Mouse (Mus musculus) myocyte (in vitro differentiated cells): ENCODE measurements around the gene Srek1. TPM values are rescaled to one million over a fixed set of nuclear protein-coding genes. Genes with fewer than 3 reads are reported as not detected.

ENCODE experiments used
- H3K27me3 ChIP-seq: one replicate; pipeline ENCODE4 v1.6.1; 2011; ENCODE audit not compliant: control insufficient read depth, insufficient read depth, insufficient read length
- H3K36me3 ChIP-seq: one replicate; pipeline ENCODE4 v1.6.1; 2011; ENCODE audit not compliant: control insufficient read depth, insufficient read depth
- H3K4me2 ChIP-seq: one replicate; pipeline ENCODE4 v1.6.1; 2011; ENCODE audit warnings: low read depth, control low read depth
- H3K4me3 ChIP-seq: one replicate; pipeline ENCODE4 v1.5.1; 2011; ENCODE audit warnings: mild to moderate bottlenecking, control low read depth, moderate library complexity
- H3K79me2 ChIP-seq: one replicate; pipeline ENCODE4 v1.6.1; 2011; ENCODE audit not compliant: control insufficient read depth, insufficient read depth
- H3ac ChIP-seq: one replicate; pipeline ENCODE4 v1.6.1; 2011; ENCODE audit not compliant: control insufficient read depth, insufficient read length
- CEBPB ChIP-seq: IDR thresholded peaks from 2 replicates; pipeline ENCODE4 v1.6.1; 2011; ENCODE audit warnings: mild to moderate bottlenecking, moderate library complexity; ENCODE audit not compliant: poor library complexity, insufficient read depth, severe bottlenecking
- E2F4 ChIP-seq: IDR thresholded peaks from one replicate; pipeline ENCODE4 v1.6.1; 2011; ENCODE audit warnings: mild to moderate bottlenecking, control low read depth, moderate library complexity; ENCODE audit not compliant: insufficient read depth
- MAX ChIP-seq: IDR thresholded peaks from one replicate; pipeline ENCODE4 v1.6.1; 2011; ENCODE audit warnings: low read depth, mild to moderate bottlenecking, control low read depth
- MYOD1 ChIP-seq, 3 experiments: IDR thresholded peaks; one replicate each; pipeline ENCODE4 v1.6.1; 2011; ENCODE audit warnings: control low read depth in 2 of 3, low read depth in 2 of 3, mild to moderate bottlenecking in 2 of 3, moderate library complexity in 1 of 3; ENCODE audit not compliant: insufficient read length in 2 of 3, control insufficient read depth in 1 of 3
- MYOG ChIP-seq, 3 experiments: IDR thresholded peaks; one replicate each; pipeline ENCODE4 v1.6.1; 2011; ENCODE audit warnings: control low read depth in 2 of 3, low read depth in 2 of 3, mild to moderate bottlenecking in 2 of 3; ENCODE audit not compliant: insufficient read length in 2 of 3, control insufficient read depth in 1 of 3, insufficient read depth in 1 of 3
- POLR2A ChIP-seq: IDR thresholded peaks from one replicate; pipeline ENCODE4 v1.6.1; 2011; ENCODE audit warnings: low read depth, mild to moderate bottlenecking, control low read depth, moderate library complexity; ENCODE audit not compliant: insufficient read length
- POLR2AphosphoS2 ChIP-seq: IDR thresholded peaks from one replicate; pipeline ENCODE4 v1.6.1; 2011; ENCODE audit warnings: low read depth, control low read depth; ENCODE audit not compliant: insufficient read length
- REST ChIP-seq: IDR thresholded peaks from one replicate; pipeline ENCODE4 v1.6.1; 2011; ENCODE audit warnings: mild to moderate bottlenecking, control low read depth, moderate library complexity; ENCODE audit not compliant: insufficient read depth, insufficient read length
- SRF ChIP-seq: IDR thresholded peaks from one replicate; pipeline ENCODE4 v1.6.1; 2011; ENCODE audit warnings: low read depth; ENCODE audit not compliant: control insufficient read depth, insufficient read length
- TCF12 ChIP-seq: IDR thresholded peaks from one replicate; pipeline ENCODE4 v1.6.1; 2011; ENCODE audit warnings: mild to moderate bottlenecking, control low read depth; ENCODE audit not compliant: poor library complexity, insufficient read depth, severe bottlenecking
- TCF3 ChIP-seq: IDR thresholded peaks from one replicate; pipeline ENCODE4 v1.6.1; 2011; ENCODE audit warnings: low read depth, control low read depth; ENCODE audit not compliant: insufficient read length
- USF1 ChIP-seq: IDR thresholded peaks from one replicate; pipeline ENCODE4 v1.6.1; 2011; ENCODE audit warnings: low read depth, mild to moderate bottlenecking, control low read depth, moderate library complexity
- polyA plus RNA-seq: library from polyadenylated mRNA; unstranded; fragments of >200 nt; fragmentation: generic; extraction: Trizol; gene quantifications from one replicate; pipeline ENCODE4 v1.2.1, GENCODE M21; 2012; ENCODE audit warnings: missing spikeins

The Srek1 gene
- 6.1 TPM for polyA plus RNA-seq

GRCm38 (mm10) chr13:103774119-103774757 lies at the start of gene Srek1:
TSS of gene Srek1 (minus strand) at chr13:103774608.
- TF ChIP-seq POLR2AphosphoS2 (peak; percentile 81), TCF3 (no peak), MYOG (IDR thresholded peaks at IDR 0.05; ENCODE audit: control insufficient read depth in 1 of 3, insufficient read depth in 1 of 3, insufficient read length in 2 of 3, low read depth in 2 of 3) (peak in 1 of 3 experiments; percentile 12), MYOD1 (IDR thresholded peaks at IDR 0.05; ENCODE audit: control insufficient read depth in 1 of 3, insufficient read length in 2 of 3, low read depth in 2 of 3) (peak in 1 of 3 experiments; percentile 30), CEBPB (no peak), USF1 (peak; percentile 92), POLR2A (peak; percentile 92)
- Histone ChIP-seq H3K27me3 (no peaks in the 10 kb centered on the region), H3K4me3 (peak within 1 kb of the TSS; percentile 92), H3K36me3 (peaks cover 3% of the 10 kb centered on the region), H3K4me2 (peak within 1 kb of the TSS; percentile 87), H3ac (peak within 1 kb of the TSS; percentile 26), H3K79me2 (peaks cover 45% of the 10 kb centered on the region)

GRCm38 (mm10) chr13:103822270-103822669 lies 47.9 kb upstream of the Srek1 start:
- Histone ChIP-seq H3K27me3 (no peaks in the 10 kb centered on the region), H3K36me3 (peaks cover 40% of the 10 kb centered on the region), H3ac (no peak overlapping the region), H3K4me3 (no peak overlapping the region), H3K79me2 (no peaks in the 10 kb centered on the region), H3K4me2 (no peak overlapping the region)
- TF ChIP-seq USF1: no peak
- no peak for TF ChIP-seq E2F4
- no peak for TF ChIP-seq POLR2AphosphoS2
- no peak for TF ChIP-seq CEBPB
- no peak for TF ChIP-seq POLR2A
- no peak for TF ChIP-seq MYOD1 (IDR thresholded peaks at IDR 0.05; ENCODE audit: control insufficient read depth in 1 of 3, insufficient read length in 2 of 3, low read depth in 2 of 3)
- TF ChIP-seq TCF12: no peak
- TF ChIP-seq SRF: no peak
- TF ChIP-seq TCF3: no peak

- no peak overlapping the region for H3K4me2 ChIP-seq
- no peak overlapping the region for H3ac ChIP-seq
- H3K79me2 ChIP-seq: no peaks in the 10 kb centered on the region
- no peak overlapping the region for H3K4me3 ChIP-seq
- TF ChIP-seq TCF12 (no peak), E2F4 (no peak), POLR2AphosphoS2 (no peak), REST (no peak), TCF3 (no peak), USF1 (no peak), SRF (no peak), MYOG (IDR thresholded peaks at IDR 0.05; ENCODE audit: control insufficient read depth in 1 of 3, insufficient read depth in 1 of 3, insufficient read length in 2 of 3, low read depth in 2 of 3) (no peak), CEBPB (no peak), MYOD1 (IDR thresholded peaks at IDR 0.05; ENCODE audit: control insufficient read depth in 1 of 3, insufficient read length in 2 of 3, low read depth in 2 of 3) (no peak), MAX (no peak), POLR2A (no peak)
- H3K36me3 ChIP-seq: peaks cover 34% of the 10 kb centered on the region
- no peaks in the 10 kb centered on the region for H3K27me3 ChIP-seq
Observed at GRCm38 (mm10) chr13:103819377-103819776, 45.0 kb upstream of the Srek1 start.

- no peaks in the 10 kb centered on the region for H3K79me2 ChIP-seq
- peaks cover 31% of the 10 kb centered on the region for H3K36me3 ChIP-seq
- H3K27me3 ChIP-seq: no peaks in the 10 kb centered on the region
- no peak overlapping the region for H3K4me2 ChIP-seq
- no peak overlapping the region for H3ac ChIP-seq
- no peak for TF ChIP-seq MYOG (IDR thresholded peaks at IDR 0.05; ENCODE audit: control insufficient read depth in 1 of 3, insufficient read depth in 1 of 3, insufficient read length in 2 of 3, low read depth in 2 of 3)
- no peak for TF ChIP-seq MYOD1 (IDR thresholded peaks at IDR 0.05; ENCODE audit: control insufficient read depth in 1 of 3, insufficient read length in 2 of 3, low read depth in 2 of 3)
- TF ChIP-seq TCF12: no peak
- no peak for TF ChIP-seq USF1
- TF ChIP-seq SRF: no peak
- no peak for TF ChIP-seq POLR2A
- no peak overlapping the region for H3K4me3 ChIP-seq
Observed at GRCm38 (mm10) chr13:103817935-103818334, 43.5 kb upstream of the Srek1 start.

- Histone ChIP-seq H3K36me3 (no peaks in the 10 kb centered on the region), H3K79me2 (no peaks in the 10 kb centered on the region), H3K4me2 (no peak overlapping the region), H3ac (no peak overlapping the region), H3K27me3 (no peaks in the 10 kb centered on the region), H3K4me3 (no peak overlapping the region)
- no peak for TF ChIP-seq CEBPB
- no peak for TF ChIP-seq POLR2A
Observed at GRCm38 (mm10) chr13:103807464-103807863, 33.1 kb upstream of the Srek1 start.
